Mouse (Mus musculus): ENCODE data around the gene 5031439G07Rik.

5031439G07Rik gene

DNA sequence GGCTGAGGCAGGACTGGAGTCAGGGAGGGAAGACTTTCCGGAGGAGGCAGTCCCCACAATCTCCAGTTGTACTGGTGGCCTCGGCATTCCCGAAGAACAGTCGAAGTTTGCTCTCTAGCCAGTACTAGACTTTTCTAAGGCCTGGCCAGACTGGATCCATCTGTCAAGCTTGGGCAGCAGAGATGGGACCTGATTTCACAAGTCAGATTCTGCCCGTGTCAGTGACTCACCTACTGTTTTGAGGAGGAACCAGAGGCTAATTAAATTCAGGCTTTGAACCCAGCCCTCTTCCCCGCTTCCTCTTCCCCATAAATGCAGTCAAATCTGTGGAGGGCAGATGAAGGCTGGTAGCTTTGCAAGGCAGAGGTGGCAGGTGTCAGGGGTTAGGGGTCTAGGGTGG is 6.7 kb upstream of the 5031439G07Rik start:
- no peak for DNase-seq (ENCODE audit: low read depth, low spot score)

DNA sequence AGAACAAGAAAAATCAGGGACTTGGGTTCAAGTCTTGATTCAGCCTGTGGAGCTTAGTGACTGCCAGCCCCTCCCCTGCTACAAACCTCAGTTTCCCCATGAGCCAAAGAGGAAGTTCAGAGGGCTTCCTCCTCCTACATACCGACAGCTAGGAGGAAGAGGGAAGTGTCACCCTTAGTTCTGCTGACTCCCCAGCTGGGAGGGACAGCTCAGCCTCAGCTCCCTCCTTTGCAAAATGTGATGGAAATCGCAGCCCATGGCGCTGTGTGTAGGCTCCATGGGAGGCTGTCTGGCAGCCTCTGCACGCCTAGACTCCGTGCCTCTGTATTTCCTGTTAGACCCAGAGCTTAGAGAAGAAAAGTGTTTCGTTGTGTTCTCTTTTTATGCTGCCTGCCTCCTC is 6.1 kb upstream of the 5031439G07Rik start:
- no peak for DNase-seq (ENCODE audit: low read depth, low spot score)

DNA sequence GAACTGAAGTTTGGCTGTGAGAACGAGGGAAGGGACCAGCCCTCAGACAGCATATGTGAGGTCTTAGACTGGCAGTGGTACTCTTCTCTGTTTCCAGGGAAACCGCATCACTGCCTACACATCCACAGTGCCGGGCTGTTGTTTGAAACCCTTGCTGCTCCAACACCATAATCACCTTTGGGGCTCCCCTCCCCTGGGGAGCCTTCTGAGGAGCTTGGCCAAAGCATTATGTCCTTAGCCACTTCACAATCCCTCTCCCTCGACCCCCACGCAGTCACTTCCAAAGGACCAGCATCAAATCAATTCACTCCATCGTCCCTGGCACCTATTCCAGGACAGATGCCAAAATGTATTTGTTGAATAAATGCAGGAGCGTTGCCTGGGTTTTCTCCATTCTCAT is 1.4 kb upstream of the 5031439G07Rik start:
- DNase-seq (ENCODE audit: low read depth, low spot score) = no peak

DNA sequence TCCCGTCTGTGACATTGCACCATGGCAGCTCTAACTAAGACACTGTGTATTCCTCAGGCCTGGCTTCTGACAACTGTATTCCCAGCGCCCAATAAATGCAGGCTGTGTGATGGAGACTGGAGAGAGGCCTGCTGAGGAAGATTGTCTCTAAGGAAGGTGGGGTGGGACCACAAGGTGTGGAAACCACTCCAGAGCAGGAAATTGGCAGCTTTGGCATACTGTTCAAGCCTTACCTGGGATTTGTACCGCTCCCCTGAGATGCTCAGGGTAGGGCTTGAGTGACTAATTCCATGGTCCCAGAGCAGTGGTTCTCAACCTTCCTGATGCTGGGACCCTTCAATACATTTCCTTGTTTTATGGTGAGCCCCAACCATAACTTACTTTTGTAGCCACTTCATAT is 747 bp upstream of the 5031439G07Rik start:
- no peak for DNase-seq (ENCODE audit: low read depth, low spot score)

DNA sequence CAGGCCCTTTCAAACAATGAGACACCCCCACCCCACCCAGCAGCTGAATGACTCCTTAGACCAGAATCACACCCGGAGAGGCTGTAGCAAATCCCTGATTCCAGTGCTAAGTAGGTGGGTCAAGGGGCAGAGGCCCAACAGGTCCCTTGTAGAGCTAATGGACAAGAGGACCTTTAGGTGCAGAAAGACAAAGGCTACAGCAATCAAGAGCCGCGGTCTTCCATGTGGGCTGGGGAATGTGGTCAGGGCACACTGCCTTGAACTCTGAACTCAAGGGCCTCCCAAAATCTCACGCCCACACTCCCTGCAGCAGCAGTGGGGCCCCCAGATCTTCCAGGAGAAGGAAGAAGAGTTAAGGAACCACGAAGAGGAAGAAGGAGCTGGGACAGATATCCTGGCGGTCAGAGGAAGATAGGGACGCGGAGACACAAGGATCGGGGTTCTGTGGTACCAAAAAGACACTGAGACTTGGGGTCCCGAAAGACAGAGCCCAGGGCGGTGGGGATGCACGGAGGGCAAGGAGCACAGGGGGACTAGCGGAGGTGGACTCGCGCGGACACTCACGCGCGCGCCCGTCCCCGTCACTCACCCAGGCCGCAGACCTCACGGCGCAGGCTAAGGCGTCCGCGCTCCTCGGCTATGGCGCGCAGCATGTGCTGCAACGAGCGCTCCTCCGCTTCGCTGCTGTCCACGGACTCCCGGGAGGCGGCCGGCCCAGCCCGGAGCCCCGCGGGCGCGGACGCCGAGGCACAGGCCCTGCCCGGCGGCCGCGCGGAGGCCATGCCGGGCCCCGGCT is 1.1 kb downstream of the 5031439G07Rik start:
- DNase-seq (ENCODE audit: low read depth, low spot score) = no peak

DNA sequence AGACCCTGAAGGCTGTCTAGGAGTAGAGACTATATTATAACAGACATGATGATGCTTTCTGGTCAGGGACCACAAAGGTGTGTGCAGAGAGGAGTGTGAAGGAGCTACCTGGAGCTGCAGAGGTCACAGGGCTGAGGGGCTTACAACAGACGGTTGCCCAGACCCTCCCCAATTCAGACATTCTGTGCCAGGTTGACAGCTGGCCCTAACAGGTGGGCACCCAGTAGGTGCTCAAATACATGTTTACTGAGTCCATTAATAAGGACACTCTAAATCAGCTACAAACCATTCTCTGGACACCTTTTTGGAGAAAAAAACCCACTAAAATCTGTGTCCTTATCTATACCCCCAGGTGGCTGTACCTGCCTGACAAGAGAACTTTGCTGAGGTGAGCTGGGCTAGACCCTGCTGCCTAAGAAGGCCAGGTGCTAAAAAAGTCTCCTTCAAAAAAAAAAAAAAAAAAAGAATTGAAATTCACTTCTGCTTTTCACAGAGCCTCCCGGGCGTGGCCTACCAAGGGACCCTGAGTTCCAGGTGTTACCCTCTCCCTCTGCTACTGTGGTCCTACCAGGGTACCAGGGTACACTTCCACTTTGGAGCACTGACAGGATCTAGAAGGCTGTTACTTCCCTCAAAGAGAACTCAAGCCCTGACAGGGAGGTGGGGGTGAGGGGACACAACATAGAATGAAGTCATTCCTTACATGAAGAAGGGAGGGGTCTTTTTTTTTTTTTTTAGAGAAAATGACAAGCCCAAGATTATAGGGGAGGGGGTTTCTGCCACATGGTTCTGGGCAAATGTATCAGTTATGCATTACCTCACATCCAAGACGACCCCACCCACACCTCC is 2.0 kb downstream of the 5031439G07Rik start:
- DNase-seq (ENCODE audit: low read depth, low spot score) = no peak

DNA sequence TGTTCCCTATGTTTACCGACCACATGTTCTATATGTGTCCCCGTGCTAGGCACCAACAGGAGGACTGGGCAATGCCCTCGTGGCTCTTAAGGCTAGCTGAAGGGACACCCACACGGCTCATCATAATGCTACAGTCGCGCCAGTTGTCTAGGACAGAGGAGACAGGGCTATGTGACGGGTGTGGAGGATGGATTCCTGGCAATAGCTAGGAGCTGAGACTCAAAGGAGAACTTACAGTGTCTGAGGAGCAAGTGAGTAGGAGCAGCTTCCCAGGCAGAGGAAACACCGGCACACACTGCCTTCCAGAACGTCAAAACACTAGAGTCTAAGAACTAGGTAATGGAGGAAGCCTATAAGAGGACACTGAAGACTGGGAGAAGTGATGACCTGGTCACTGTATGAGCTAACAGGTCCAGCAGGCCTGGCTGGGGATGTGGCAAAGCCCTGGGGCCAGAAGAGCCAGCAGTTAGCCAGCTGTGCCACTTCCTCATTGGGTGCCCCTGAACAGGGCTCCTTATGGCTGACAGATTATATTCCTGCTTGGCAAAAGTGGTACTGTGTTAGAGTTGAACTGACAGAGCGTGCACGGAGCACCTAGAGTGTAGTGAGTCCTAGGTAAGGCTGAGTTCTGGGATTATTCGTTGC is 2.7 kb downstream of the 5031439G07Rik start:
- DNase-seq (ENCODE audit: low read depth, low spot score) = no peak

DNA sequence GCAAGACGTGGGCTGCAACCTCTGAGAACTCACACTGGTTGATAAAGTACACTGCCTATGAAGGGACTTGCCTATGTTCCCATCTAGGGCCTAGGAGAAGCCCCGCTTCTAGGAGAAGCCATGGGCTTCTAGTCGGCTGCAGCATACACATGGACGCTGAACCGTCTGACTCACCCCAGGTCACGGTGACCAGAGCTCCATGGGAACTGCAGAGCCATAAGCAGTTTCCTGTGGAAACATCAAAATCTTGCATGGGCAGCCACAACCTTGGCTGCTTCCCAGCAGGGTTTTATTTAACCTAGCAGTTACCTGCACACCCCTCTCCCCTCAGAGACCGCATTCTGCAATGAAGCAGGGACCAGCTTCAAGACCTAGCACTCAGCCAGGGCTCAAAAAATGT is 4.6 kb downstream of the 5031439G07Rik start:
- DNase-seq (ENCODE audit: low read depth, low spot score) = no peak

DNA sequence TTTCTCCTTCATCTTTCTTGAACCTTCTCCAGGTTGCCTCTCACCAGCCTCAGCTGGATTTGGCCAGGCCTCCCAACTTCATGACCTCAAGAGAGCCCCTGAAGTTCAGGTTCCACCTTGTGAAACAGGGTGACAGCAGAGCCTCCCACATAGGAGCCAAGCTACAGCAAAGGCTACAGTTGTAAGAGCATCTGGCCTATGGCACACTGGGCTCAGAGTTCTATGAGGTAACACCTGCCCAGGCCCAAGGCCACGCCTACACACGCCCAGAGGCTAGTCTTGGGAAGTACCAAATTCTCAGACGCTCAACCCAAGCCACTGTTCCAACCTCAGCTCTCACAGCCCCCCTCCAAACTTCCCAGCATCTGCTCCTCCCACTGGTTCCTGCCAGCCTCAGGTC is 5.5 kb downstream of the 5031439G07Rik start:
- no peak for DNase-seq (ENCODE audit: low read depth, low spot score)

DNA sequence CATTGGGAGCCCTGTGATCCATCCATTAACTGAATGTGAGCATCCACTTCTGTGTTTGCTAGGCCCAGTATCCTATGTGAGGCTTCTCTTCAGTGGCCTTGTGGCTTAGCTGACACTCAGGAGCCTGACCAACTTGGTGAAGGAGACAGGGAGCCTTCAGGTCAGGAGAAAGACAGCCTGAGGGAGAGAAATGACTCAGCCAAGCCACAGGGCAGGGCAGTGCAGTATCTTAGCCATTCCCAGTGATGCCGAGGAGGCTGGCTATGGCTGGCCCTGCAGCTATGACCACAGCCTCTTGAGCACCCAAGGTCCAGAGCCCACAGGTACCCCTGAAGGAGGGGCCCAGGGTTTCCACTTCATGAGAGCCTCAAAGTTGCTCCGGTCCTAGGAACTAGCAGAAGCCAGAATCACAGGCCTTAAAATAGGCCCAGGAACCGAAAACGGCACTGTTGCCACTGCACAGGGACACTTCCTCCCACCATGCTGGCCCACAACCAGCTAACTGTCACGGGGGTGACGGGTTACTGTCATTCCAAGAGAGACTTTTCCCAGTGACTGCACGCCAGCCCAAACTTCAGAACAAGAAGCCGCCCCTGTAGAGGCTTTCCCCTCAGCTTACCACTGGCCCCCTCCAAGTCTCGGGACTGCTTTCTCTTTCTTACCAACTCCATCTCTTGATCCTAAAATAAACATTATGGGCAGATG is 6.6 kb downstream of the 5031439G07Rik start:
- no peak for DNase-seq (ENCODE audit: low read depth, low spot score)

DNA sequence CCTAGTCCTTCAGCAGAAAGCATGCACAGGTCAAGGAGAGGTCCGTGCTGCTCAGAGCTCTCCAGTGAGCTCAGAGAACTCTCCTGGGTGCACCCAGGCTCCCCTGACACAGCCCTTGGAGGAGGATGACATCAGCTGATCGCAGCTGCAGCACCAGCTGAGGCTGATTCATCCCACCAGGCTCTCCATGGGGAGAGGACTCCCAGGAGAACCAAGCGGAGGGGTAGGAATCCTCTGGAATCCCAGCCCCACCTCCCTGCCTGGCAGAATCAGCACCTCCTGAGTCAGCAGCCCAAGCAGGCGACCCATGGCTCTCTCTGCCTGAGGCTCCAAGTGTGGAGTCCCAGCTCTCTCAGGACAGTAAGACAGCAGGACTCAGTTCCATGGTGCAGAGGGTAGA is 12.6 kb downstream of the 5031439G07Rik start:
- DNase-seq (ENCODE audit: low read depth, low spot score) = no peak

DNA sequence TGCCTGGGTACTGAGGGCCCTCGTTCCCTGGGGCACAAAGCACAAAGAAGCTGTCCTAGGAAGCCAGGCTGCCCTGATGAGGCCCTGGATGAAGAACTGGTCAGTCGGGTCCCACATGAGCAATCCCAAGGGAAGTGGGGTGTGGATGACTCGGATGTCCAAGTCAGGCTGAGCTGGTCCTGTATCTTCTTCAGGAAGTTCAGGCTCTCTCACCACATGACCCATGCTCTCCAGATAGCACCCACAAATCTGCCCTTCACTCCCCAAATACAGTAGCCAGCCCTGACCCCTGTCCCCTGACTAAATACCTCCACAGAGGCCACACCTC is 14.8 kb downstream of the 5031439G07Rik start:
- no peak for DNase-seq (ENCODE audit: low read depth, low spot score)

DNA sequence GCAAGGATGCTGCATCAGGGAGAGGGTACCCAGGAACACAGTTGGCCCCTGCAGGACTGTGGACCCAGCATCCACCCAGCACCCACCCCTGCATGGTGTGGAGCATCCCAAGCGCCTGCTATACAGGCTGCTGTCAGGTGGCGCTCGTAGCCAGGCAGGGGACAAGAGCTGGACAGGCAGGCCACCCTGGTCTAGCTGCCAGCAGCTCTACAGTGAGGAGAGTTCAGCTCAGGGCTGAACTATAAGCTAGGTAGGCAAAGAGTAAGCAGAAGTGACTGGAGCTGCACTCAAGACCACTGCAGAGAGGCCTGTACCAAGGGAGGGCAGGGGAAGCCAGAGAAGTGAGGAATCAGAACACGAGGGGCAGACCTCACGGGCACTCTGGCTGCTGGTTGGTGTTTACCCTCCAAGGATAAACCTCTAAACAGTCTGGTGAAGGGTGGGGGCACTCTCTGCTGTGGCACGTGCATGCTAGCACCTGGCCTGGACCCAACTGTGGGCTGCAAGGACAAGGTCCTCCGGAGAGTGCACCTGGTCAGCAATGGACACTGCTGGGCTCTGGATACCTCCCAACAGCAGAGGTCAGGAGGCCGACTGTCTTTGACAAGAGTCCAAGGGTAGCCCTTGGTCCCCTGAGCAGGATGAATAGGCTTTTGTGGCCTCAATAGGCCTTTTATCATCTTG is 15.3 kb downstream of the 5031439G07Rik start:
- DNase-seq (ENCODE audit: low read depth, low spot score) = no peak

DNA sequence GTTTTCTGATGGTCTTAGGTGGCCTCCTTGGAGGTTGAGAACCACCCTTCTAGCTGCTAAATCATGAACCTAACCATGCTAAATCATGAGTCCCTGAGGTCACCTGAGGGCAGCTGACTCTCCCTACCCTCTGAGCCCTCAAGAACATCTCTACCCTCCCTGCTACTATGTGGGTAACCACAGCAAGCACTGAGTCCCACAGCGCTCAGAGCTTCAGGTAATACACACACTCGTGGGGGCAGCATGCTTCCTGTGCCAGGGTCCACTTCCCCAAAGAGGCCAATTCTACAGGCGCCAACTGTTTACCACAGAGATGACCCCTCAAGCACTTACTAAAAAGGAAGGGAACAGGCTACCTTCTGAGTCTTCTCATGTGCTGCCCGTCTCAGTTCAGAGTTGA is 19.8 kb downstream of the 5031439G07Rik start:
- DNase-seq (ENCODE audit: low read depth, low spot score) = no peak

DNA sequence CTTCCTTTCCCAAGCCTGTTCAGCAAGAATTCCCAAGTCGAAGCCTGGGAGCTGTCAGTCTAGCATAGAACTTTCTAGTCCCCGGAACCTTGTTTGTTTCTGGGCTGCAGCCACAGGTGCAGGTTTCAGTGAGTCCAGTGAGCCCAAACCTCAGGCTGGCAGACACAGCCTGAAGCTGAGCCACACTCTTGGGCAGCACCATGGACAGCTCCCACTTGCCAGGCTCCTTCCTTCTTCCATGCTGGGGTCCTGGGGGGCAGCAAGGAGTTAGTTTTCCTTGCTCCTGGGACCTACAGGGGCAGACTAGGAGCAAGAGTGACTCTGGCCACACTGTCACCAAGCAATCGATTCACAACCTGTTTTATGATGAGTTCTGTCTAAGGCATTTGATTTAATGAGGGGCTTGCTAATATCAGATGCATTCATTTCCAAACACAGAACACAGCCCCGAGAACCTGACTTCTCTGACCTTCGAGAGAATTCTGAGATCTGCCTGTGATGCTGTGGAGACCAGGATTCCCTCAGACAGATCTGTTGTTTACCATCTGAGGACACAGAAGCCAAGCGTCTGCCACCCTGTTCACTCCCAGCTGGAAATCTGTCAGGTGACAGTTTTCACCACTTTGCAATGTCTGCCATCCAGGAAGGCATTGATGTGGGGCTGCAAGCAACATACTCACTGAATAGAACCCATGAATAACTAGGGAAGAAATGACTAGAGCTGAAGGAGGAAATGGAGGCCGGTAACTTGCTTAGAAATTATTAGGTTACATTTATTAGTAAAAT is 22.6 kb downstream of the 5031439G07Rik start:
- peak; percentile 81 for DNase-seq (ENCODE audit: low read depth, low spot score)

DNA sequence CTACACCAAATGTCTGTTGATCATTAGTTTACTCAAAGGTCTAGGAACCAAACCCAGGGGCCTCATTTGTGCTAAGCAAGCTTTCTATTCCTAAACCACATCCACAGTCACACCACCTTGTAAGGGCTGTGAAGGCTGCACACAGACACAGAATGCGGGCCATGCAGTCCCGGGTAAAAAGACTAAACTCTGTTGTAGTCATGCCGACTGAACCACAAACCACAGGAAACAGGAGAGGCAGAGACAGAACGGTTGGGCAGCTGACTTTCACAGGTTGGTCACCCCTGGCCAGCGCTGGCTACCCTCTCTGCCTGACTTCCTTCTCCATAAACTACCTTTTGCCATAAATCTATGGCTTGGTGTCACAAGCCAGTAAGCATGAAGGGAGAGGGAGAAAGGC is 23.6 kb downstream of the 5031439G07Rik start:
- DNase-seq (ENCODE audit: low read depth, low spot score) = no peak

DNA sequence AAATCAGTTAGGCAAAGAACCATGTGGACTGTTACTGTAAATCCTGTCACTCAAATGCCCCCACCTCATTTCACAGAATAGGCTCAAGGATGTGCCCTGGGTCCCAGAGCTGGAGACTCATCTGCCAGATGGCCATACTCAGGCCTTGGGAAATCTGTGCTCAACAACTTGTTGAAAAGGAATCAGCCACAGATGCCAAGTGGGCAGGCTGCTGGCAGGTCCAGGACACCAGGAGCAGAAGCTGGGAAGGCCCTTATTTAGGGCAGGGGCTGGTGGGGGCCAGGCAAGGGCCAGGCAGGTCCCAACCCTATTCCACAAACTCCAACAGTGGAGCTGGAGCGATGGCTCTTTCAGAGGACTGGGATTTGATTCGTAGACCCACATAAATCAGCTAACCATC is 25.8 kb downstream of the 5031439G07Rik start:
- no peak for DNase-seq (ENCODE audit: low read depth, low spot score)

DNA sequence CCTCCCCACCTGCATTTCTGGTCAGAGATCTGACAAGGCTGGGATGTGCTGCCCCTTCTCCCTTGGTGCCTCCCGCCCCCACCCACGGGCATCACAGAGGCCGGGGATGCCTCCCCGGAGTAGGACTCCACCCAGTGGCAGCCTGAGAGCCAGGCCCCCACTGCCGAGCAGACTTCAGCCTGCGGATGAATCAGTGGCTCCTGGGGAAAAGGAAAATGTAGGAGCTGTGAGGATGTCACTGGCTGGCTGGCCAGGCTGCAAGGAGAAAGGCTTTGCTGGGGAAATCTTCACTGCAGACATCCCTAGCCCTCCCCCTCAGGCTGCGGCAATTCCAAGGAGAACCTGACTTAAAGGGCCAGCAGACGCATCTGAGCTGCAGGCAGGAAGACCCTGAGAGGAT is 27.7 kb downstream of the 5031439G07Rik start:
- DNase-seq (ENCODE audit: low read depth, low spot score) = no peak

DNA sequence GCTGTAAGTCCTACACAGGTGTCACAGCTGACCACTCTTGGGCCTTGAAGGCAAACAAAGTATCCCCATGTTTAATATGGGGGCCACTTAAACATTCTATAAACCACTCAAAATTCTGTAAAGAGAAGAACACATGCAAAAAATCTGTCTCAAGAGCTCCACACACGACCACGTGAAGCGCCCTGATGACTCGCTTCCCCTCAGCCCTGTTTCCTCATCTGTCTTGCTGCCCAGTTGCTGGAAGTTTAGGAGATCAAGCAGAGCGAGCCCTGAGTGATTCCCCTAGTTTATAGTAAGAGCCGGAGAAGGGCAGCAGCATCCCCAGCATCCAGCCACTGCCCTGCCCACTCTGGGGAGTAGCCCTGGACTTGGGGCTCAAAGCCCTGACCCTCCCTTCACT is 28.5 kb downstream of the 5031439G07Rik start:
- no peak for DNase-seq (ENCODE audit: low read depth, low spot score)

DNA sequence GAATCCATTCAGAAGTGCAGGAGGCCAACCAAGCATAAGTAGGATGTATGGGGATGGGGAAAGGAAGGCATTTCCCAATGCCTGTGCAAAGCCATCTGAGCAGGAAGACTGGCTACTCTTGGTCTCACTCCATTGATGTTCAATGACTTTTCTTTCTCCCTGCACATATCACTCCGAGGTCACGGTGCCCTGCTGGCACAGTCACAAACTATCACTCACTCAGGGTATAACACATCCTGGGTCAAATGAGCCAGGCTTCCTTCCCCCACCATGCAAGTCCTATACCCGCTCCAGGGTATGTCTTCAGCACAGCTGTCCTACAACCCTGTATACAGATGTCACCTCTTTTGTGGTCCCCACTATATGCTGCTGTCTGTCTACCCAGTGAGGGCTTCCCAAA is 30.0 kb downstream of the 5031439G07Rik start:
- DNase-seq (ENCODE audit: low read depth, low spot score) = no peak

DNA sequence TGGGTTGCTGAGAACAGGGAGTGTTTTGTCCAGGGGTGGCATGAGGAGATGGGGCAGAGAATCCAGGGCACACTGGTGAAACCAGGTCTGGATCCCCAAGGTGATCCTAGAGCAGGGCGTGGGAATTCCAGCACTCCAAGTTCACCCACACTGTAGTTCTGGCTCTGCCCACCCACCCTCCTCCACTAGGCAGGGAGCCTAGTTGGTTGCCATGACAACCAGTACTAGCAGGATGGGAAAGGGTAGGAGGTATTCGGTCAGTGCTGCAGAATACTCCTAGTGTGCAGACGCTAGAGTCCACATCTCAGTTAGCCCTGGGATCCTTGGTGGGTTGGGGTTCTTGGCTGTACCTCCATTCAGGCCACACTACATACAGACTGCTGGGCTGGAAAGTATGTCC is 30.5 kb downstream of the 5031439G07Rik start:
- DNase-seq (ENCODE audit: low read depth, low spot score) = peak; percentile 16
